Mouse (Mus musculus) spleen, adult 2 months (tissue): ENCODE data around the gene Mfap5. TPM values are rescaled to one million over a fixed set of nuclear protein-coding genes. Genes with fewer than 3 reads are reported as not detected.

Experiments used
- DNase-seq, 2 experiments: peaks; one replicate each; pipeline versions ENCODE4 v3.0.0 to v3.0.0-alpha.2; 2012 to 2021; ENCODE audit warnings: low spot score in 2 of 2, low read depth in 1 of 2
- H3K27ac ChIP-seq: fragments of 200-500 bp; 2 replicates; pipeline ENCODE4 v1.5.1; 2012; ENCODE audit warnings: low read length, inconsistent platforms; ENCODE audit not compliant: insufficient read depth
- H3K27me3 ChIP-seq: fragments of 200-500 bp; 2 replicates; pipeline ENCODE4 v1.6.1; 2012; ENCODE audit warnings: mild to moderate bottlenecking, moderate library complexity, low read length, inconsistent platforms; ENCODE audit not compliant: control insufficient read depth, insufficient read depth
- H3K36me3 ChIP-seq: fragments of 200-500 bp; 2 replicates; pipeline ENCODE4 v1.6.1; 2012; ENCODE audit warnings: mild to moderate bottlenecking, low read length, inconsistent platforms; ENCODE audit not compliant: control insufficient read depth, insufficient read depth
- H3K4me1 ChIP-seq: fragments of 200-500 bp; 2 replicates; pipeline ENCODE4 v1.6.1; 2011; ENCODE audit warnings: inconsistent platforms; ENCODE audit not compliant: control insufficient read depth, insufficient read depth, insufficient read length
- H3K4me3 ChIP-seq: fragments of 200-500 bp; 2 replicates; pipeline ENCODE4 v1.5.1; 2011; ENCODE audit warnings: mild to moderate bottlenecking, inconsistent platforms; ENCODE audit not compliant: insufficient read depth, insufficient read length; ENCODE audit errors: extremely low read depth
- CTCF ChIP-seq: fragments of 200-500 bp; IDR thresholded peaks from 2 replicates; pipeline ENCODE4 v1.5.1; 2011; ENCODE audit warnings: mild to moderate bottlenecking, inconsistent platforms; ENCODE audit not compliant: insufficient read depth, insufficient read length, insufficient replicate concordance; ENCODE audit errors: extremely low read depth
- POLR2A ChIP-seq: fragments of 200-500 bp; IDR thresholded peaks from 2 replicates; pipeline ENCODE4 v1.6.1; 2011; ENCODE audit warnings: low read depth, low read length, inconsistent platforms
- WGBS: fragments of 180-500 bp; shearing (Covaris S2); methylation state at CpG from one replicate; pipeline ENCODE4 v1.1.7; 2018; 5-methylcytosine and 5-hydroxymethylcytosine counted together
- polyA plus RNA-seq: library from polyadenylated mRNA; depleted of rRNA; stranded (reverse); fragments of >200 nt; gene quantifications from 2 replicates; pipeline ENCODE4 v1.2.3, GENCODE M21; 2012

Mfap5 gene
- polyA plus RNA-seq, 1 experiment: 11.7 TPM

DNA sequence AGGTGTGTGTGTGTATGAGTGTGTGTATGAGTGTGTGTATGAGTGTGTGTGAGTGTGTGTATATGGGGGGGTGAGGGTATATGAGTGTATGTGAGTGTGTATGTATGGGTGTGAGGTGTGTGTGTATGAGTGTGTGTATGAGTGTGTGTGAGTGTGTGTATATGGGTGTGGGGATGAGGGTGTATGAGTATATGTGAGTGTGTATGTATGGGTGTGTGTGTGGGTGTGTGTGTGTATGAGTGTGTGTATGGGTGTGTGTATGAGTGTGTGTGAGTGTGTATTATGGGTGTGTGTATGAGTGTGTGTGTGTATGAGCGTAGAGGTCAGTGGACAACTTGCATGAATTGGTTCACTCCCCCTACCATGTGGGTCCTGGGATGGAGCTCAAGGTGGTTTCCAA is 39.0 kb downstream of the Mfap5 start:
- TF ChIP-seq POLR2A (no peak), CTCF (no peak)
- H3K36me3 ChIP-seq: no peaks in the 10 kb centered on the region
- 92% methylated on average over 1 of the region's 1 CpGs for WGBS

DNA sequence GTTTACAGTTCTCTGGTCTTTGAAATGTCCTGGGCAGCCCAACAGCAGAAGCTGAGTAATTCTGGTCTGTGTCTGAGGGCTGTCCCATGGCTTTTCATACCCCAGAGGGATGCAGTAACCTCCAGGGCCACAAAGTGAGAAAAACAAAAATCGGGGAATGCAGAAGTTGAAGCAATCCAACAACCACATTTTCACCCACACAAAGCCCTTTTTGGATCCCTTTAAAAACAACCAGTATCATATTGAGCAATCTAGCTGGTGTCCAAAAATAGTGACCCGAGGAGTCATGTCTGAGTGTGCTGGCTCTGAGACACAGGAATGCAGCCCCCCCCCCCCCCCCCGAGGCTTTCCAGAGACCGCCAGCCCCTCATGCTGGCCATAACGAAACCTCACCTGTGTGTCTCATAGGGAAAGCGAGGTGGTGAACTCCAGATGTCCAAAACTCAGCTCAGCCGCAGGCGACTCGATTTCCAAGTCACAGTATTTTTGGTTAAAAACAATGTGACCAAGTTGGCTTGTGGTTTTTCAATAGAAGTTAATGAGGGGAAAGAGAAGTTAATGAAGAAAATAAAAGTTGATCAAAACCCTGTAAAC is 39.7 kb downstream of the Mfap5 start:
- WGBS: 60% methylated on average over 9 of the region's 9 CpGs
- DNase-seq: no peak
- Histone ChIP-seq H3K27ac (no peak overlapping the region), H3K4me3 (no peak overlapping the region), H3K36me3 (no peaks in the 10 kb centered on the region), H3K27me3 (no peaks in the 10 kb centered on the region), H3K4me1 (no peaks in the 10 kb centered on the region)
- TF ChIP-seq CTCF (no peak), POLR2A (no peak)

More for the DNA sequence above, 39.0 kb downstream of the Mfap5 start:
- Histone ChIP-seq H3K4me3 (no peak overlapping the region), H3K4me1 (no peaks in the 10 kb centered on the region), H3K27ac (no peak overlapping the region), H3K27me3 (no peaks in the 10 kb centered on the region)
- DNase-seq: no peak

DNA sequence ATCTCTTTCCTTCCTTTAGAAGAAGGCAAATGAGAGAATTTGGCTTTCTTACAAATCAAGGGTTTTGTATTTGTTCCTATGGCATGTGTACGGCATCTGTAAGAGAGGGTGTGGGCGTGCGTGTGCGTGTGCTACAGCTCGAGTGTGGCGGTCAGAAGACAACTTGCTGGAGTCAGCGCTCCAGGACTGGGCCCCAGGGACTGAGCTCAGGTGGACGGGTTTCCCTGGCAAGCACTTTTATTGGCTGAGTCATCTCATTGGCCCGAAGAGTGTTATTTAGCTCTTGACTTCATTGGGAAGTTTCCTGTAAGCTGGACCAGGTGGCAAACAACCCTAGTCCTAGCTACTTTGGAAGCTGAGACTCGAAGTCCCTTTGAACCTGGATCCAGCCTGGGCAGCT is 40.3 kb downstream of the Mfap5 start:
- whole genome bisulfite sequencing: 84% methylated on average over 10 of the region's 10 CpGs

DNA sequence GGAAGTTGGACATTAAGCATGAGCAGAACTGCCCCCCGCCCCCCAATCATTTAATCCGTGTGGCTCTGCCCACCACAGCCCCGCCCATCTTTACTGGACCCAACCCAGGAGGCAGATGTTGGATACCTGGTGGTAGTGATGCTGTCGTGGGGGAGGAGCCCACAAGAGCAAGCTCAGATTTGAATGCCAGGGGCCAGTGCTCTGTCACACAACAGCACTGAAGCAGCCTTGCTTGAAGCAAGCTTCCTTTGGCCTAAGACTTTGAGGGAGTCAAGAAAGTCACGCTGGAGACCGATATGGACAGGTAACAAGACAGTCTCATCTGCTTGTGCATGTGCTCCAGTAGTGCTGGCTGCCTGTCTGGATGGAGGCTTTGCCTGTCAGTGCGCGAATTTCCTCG is 48.0 kb downstream of the Mfap5 start, which contains the start of gene Aicda:
Gene Aicda (plus strand): TSS at position 196 of the 400 bp plus-strand sequence.
- 65% methylated on average over 9 of the region's 9 CpGs for WGBS
- Histone ChIP-seq H3K4me3 (no peak within 1 kb of the TSS), H3K4me1 (peaks cover 3% of the 10 kb centered on the region; the same call in 1 of the 2 replicates), H3K36me3 (no peaks in the 10 kb centered on the region), H3K27ac (no peak within 1 kb of the TSS), H3K27me3 (no peaks in the 10 kb centered on the region)
- no peak for DNase-seq
- TF ChIP-seq CTCF: no peak
- no peak for TF ChIP-seq POLR2A

More for the DNA sequence above, 40.3 kb downstream of the Mfap5 start:
- no peak overlapping the region for H3K4me3 ChIP-seq
- TF ChIP-seq CTCF: no peak
- no peak for TF ChIP-seq POLR2A
- H3K4me1 ChIP-seq: no peaks in the 10 kb centered on the region
- no peaks in the 10 kb centered on the region for H3K27me3 ChIP-seq
- DNase-seq: no peak
- no peak overlapping the region for H3K27ac ChIP-seq
- no peaks in the 10 kb centered on the region for H3K36me3 ChIP-seq

DNA sequence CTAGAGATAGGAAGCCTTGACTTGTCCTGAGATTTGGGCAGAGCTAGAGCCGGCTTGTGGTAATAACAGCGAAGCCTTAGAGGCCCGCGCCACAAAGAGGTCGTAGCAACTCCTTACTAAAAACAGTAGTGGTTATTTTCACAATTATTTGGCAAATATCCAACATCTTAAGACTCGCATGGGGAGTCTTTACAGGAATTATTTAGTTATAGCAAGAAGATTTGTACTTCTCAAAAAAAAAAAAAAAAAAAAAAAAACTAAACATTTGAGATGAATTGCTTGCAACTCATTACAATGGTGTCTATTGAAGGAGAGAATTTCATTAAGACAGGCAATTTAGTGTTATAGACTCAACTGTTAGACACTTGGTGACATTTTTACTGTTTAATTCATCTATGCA is 48.5 kb downstream of the Mfap5 start:
- H3K4me1 ChIP-seq: peaks cover 3% of the 10 kb centered on the region; the same call in 1 of the 2 replicates
- WGBS: 67% methylated on average over 6 of the region's 6 CpGs

DNA sequence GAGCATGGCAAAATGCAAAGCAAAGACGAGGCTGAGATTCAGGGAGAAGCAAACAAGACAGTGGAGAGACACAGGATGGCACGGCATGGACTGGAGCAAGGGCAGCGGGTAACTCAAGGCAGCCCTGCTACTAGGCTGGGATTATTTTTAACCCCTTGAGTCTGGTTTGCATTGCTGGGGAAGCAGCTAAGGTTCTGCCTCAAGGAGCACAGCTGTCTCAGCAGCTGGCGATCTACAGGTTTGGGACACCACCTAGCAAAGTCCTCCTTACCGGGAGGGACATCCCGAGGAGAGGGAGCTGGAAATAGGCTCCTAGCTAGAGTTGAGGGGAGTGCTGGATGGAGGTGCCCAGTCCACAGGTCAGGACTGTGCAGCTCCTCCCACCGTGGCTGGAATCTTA is 49.6 kb downstream of the Mfap5 start:
- Histone ChIP-seq H3K4me3 (no peak overlapping the region), H3K36me3 (no peaks in the 10 kb centered on the region), H3K27ac (0 out of 2 replicates have a peak overlapping the region, but pooled peaks have one; percentile 1), H3K27me3 (no peaks in the 10 kb centered on the region), H3K4me1 (peaks cover 3% of the 10 kb centered on the region; the same call in 1 of the 2 replicates)
- no peak for DNase-seq
- 21% methylated on average over 7 of the region's 7 CpGs for WGBS
- TF ChIP-seq CTCF: no peak
- no peak for TF ChIP-seq POLR2A

More for the DNA sequence above, 48.5 kb downstream of the Mfap5 start:
- H3K27ac ChIP-seq: no peak overlapping the region
- no peak overlapping the region for H3K4me3 ChIP-seq
- TF ChIP-seq POLR2A (no peak), CTCF (no peak)
- H3K27me3 ChIP-seq: no peaks in the 10 kb centered on the region
- no peak for DNase-seq
- no peaks in the 10 kb centered on the region for H3K36me3 ChIP-seq

DNA sequence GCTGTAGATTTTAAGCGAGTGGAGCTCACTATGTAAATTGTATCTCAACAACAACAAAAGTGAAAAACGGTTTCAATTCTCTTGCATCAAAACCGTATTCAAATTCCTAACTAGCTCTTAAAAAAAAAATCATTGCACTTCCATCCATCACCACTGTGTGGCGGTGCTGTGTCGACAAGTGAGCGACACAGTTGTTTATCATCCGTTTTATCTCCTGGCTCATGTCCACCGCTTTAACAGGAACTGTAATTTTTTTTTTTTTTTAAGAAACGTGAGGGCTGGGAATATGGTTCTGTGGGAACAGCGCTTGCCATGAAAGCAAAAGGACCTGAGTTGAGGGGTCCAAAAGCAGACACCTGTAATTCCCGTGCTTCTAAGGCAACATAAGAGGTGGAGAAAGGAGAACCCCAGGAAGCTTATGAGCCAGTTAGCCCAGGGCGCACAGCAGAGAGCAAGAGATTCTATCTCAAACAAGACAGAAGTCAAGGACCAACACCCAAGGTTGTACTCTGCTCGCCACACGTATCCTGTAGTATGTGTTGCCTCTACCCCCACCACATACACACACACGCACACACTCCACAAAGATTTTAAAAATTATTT is 51.4 kb downstream of the Mfap5 start:
- peak; percentile 56 to 62 for DNase-seq
- WGBS: 17% methylated on average over 15 of the region's 15 CpGs
- Histone ChIP-seq H3K4me1 (peaks cover 3% of the 10 kb centered on the region; the same call in 1 of the 2 replicates), H3K27ac (no peak overlapping the region), H3K4me3 (no peak overlapping the region; the same call in 1 of the 2 replicates), H3K36me3 (no peaks in the 10 kb centered on the region), H3K27me3 (no peaks in the 10 kb centered on the region)
- TF ChIP-seq POLR2A (no peak), CTCF (peak; percentile 51; the same call in 1 of the 2 replicates)
